Mouse (Mus musculus) ES-Bruce4 (cell line): ENCODE data around the gene Hsh2d. TPM values are rescaled to one million over a fixed set of nuclear protein-coding genes. Genes with fewer than 3 reads are reported as not detected.

ENCODE experiments used
- H3K27ac ChIP-seq: 2 replicates; pipeline ENCODE4 v1.5.1; 2012; ENCODE audit warnings: low read length, inconsistent platforms; ENCODE audit not compliant: insufficient read depth
- H3K27me3 ChIP-seq: 2 replicates; pipeline ENCODE4 v1.6.1; 2012; ENCODE audit warnings: mild to moderate bottlenecking, low read length, inconsistent platforms; ENCODE audit not compliant: control insufficient read depth, poor library complexity, insufficient read depth, severe bottlenecking
- H3K36me3 ChIP-seq: 2 replicates; pipeline ENCODE4 v1.6.1; 2012; ENCODE audit warnings: inconsistent platforms, mild to moderate bottlenecking, low read length, moderate library complexity; ENCODE audit not compliant: control insufficient read depth, poor library complexity, insufficient read depth, severe bottlenecking
- H3K4me1 ChIP-seq: one replicate; pipeline ENCODE4 v1.8.1; 2011; ENCODE audit warnings: low read length; ENCODE audit not compliant: control insufficient read depth, insufficient read depth
- H3K4me3 ChIP-seq: 2 replicates; pipeline ENCODE4 v1.5.1; 2011; ENCODE audit warnings: low read depth, mild to moderate bottlenecking, low read length
- H3K9ac ChIP-seq: 2 replicates; pipeline ENCODE4 v1.6.1; 2012; ENCODE audit warnings: low read depth, mild to moderate bottlenecking, inconsistent platforms; ENCODE audit not compliant: poor library complexity, severe bottlenecking
- H3K9me3 ChIP-seq: replicated peaks from 2 replicates; pipeline ENCODE4 v1.6.1; 2012; ENCODE audit warnings: mild to moderate bottlenecking, low read length, inconsistent platforms; ENCODE audit not compliant: control insufficient read depth, poor library complexity, insufficient read depth, severe bottlenecking
- CTCF ChIP-seq: IDR thresholded peaks from one replicate; pipeline ENCODE4 v1.8.1; 2011; ENCODE audit warnings: low read depth, low read length
- EP300 ChIP-seq: IDR thresholded peaks from 2 replicates; pipeline ENCODE4 v1.6.1; 2011; ENCODE audit warnings: low read depth, low read length; ENCODE audit not compliant: insufficient read depth
- POLR2A ChIP-seq: IDR thresholded peaks from one replicate; pipeline ENCODE4 v1.8.1; 2011; ENCODE audit warnings: low read length; ENCODE audit not compliant: insufficient read depth
- polyA plus RNA-seq: library from polyadenylated mRNA; stranded (reverse); fragments of >200 nt; gene quantifications from 2 replicates; pipeline ENCODE4 v1.2.4, GENCODE M21; 2011; ENCODE audit warnings: low read depth; ENCODE audit not compliant: missing spikeins, insufficient read depth, insufficient read length

Hsh2d gene
- polyA plus RNA-seq, 1 experiment, result not detected

DNA sequence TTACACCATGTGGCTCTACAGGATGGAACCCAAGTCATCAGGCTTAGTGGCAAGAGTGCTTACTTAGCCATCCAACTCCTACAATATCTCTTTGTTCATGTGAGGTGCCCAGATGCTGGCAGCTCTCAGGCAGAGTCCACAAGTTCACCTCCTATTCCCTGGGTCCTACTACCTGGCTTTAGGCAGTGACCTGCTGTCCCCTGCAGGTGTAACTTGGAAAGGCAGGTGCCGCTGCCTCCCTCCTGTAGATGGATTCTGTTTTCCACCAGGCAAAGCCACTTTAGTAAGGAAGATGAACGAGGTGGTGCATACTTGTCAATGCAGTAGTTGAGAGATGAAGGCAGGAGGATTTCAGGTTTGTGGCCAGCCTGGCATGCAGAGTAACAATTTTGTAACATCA is 25.6 kb downstream of the Hsh2d start:
- TF ChIP-seq POLR2A (no peak), EP300 (no peak), CTCF (peak; percentile 93)
- Histone ChIP-seq H3K27ac (no peak overlapping the region), H3K4me1 (no peaks in the 10 kb centered on the region), H3K27me3 (no peaks in the 10 kb centered on the region), H3K4me3 (no peak overlapping the region), H3K9me3 (no peaks in the 10 kb centered on the region), H3K36me3 (no peaks in the 10 kb centered on the region), H3K9ac (no peak overlapping the region)

GRCm38 (mm10) chr8:72215871-72216270 is 26.4 kb downstream of the Hsh2d start:
- Histone ChIP-seq H3K9me3 (no peaks in the 10 kb centered on the region), H3K4me1 (no peaks in the 10 kb centered on the region), H3K36me3 (no peaks in the 10 kb centered on the region), H3K27ac (no peak overlapping the region), H3K9ac (no peak overlapping the region), H3K4me3 (no peak overlapping the region), H3K27me3 (no peaks in the 10 kb centered on the region)
- TF ChIP-seq POLR2A (no peak), CTCF (no peak), EP300 (no peak)

DNA sequence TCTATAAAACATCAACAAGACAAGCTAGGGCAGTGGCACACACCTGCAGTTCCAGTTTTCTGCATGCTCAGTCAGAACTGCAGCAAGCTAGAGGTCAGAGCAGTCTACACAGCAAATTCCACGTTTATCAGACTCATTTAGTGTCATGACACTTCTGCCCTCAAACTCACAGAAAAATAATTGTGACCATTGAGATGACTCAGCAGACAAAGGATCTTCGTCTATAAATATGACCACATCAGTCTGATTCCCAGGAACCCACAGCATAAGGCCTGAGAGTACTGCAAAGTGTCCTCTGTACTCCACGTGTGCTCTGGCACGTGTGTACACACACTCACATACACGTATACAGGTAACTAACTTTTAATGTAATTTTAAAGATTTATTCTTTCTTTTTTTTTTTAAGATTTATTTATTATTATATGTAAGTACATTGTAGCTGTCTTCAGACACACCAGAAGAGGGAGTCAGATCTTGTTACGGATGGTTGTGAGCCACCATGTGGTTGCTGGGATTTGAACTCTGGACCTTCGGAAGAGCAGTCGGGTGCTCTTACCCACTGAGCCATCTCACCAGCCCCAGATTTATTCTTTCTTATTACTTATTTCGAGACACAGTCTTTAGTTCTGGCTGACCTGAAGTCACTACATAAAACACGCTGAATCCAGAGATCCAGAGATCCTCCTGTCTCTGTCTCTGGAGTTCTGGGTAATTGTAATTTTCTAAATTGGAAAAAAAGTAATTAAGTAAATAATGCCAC is 29.5 kb downstream of the Hsh2d start:
- Histone ChIP-seq H3K27me3 (no peaks in the 10 kb centered on the region), H3K9me3 (peaks cover 5% of the 10 kb centered on the region; the same call in 1 of the 2 replicates), H3K9ac (no peak overlapping the region), H3K27ac (no peak overlapping the region), H3K4me1 (no peaks in the 10 kb centered on the region), H3K36me3 (peaks cover 24% of the 10 kb centered on the region), H3K4me3 (no peak overlapping the region)
- no peak for TF ChIP-seq CTCF

DNA sequence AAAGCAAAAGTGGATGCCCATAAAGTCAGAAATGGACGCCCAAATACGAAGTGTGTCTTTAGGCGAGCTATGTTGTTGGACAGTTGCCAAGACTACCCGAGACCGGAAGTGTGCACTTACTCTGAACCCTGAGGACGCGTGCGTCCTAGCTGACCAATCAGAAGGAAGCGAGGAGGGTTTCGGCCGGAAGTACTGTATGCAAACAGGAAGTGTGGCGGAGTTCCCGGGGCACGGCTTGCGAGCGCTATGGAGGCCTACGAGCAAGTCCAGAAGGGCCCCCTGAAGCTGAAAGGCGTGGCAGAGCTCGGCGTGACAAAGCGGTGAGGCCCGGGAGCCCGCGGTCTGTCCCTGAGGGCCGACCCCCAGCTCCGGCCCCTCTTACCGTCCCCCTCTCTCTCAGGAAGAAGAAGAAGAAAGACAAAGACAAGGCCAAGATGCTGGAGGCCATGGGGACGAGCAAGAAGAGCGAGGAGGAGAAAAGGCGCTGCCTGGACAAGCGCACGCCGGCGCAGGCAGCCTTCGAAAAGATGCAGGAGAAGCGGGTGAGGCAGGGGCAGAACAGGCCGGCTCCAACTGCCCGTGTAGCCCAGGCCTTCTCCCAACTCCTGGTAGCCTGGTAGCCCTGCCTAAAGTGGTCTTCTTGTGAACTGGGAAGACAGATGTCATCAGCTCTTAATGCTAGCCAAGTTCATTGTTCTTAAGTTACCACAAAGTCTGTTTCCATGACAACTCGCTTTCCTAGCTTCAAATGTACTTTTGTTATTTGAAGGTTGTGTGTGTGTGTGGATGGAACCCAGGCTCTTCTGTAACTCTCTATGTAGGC is 30.3 kb downstream of the Hsh2d start, which contains the start of gene Fam32a:
Fam32a (plus strand) TSS at position 190 of the 823 bp plus-strand sequence.
- peak within 1 kb of the TSS; percentile 80 for H3K4me3 ChIP-seq
- peaks cover 8% of the 10 kb centered on the region; the same call in 1 of the 2 replicates for H3K9me3 ChIP-seq
- TF ChIP-seq CTCF (no peak), POLR2A (no peak), EP300 (no peak)
- no peaks in the 10 kb centered on the region for H3K27me3 ChIP-seq
- H3K27ac ChIP-seq, result no peak within 1 kb of the TSS
- H3K4me1 ChIP-seq, result no peaks in the 10 kb centered on the region
- peak within 1 kb of the TSS; percentile 70 for H3K9ac ChIP-seq
- H3K36me3 ChIP-seq, result peaks cover 25% of the 10 kb centered on the region

GRCm38 (mm10) chr8:72220758-72221157 is 31.3 kb downstream of the Hsh2d start:
- peaks cover 8% of the 10 kb centered on the region; the same call in 1 of the 2 replicates for H3K9me3 ChIP-seq
- peaks cover 25% of the 10 kb centered on the region for H3K36me3 ChIP-seq
- H3K27me3 ChIP-seq, result no peaks in the 10 kb centered on the region
- TF ChIP-seq EP300 (no peak), POLR2A (no peak), CTCF (no peak)
- H3K9ac ChIP-seq, result no peak overlapping the region
- H3K4me3 ChIP-seq, result no peak overlapping the region
- no peak overlapping the region for H3K27ac ChIP-seq
- no peaks in the 10 kb centered on the region for H3K4me1 ChIP-seq

GRCm38 (mm10) chr8:72222656-72223055 is 33.2 kb downstream of the Hsh2d start:
- Histone ChIP-seq H3K36me3 (peaks cover 25% of the 10 kb centered on the region), H3K4me1 (no peaks in the 10 kb centered on the region), H3K9ac (no peak overlapping the region), H3K4me3 (no peak overlapping the region), H3K27ac (no peak overlapping the region), H3K27me3 (no peaks in the 10 kb centered on the region), H3K9me3 (peaks cover 8% of the 10 kb centered on the region; the same call in 1 of the 2 replicates)
- TF ChIP-seq POLR2A (no peak), CTCF (no peak), EP300 (no peak)
